Mouse (Mus musculus): ENCODE measurements at regions not wholly inside any gene's neighbourhood (a gene's known extent, or its start where the extent isn't known, plus 50 kb on each side); places are given as distances from the start of the nearest gene placed in this dataset.
A peak's percentile ranks its signal among the peaks of the same experiment; 100 is the strongest.

- DNase-seq (ENCODE audit: low spot score in 2 of 2) = no peak
These were observed 227.1 kb downstream of the Pth2r start for GRCm38 (mm10) chr1:65509003-65509402.

- no peak for DNase-seq (ENCODE audit: low spot score in 2 of 2)
These were observed 253.8 kb downstream of the Pth2r start for GRCm38 (mm10) chr1:65535674-65536073.

GRCm38 (mm10) chr1:65538509-65538908 is 256.7 kb downstream of the Pth2r start:
- DNase-seq (ENCODE audit: low spot score in 2 of 2) = no peak

- no peak for DNase-seq (ENCODE audit: low spot score in 2 of 2)
These were observed 262.5 kb downstream of the Pth2r start for GRCm38 (mm10) chr1:65544219-65544864.

- DNase-seq (ENCODE audit: low spot score in 2 of 2) = no peak
These were observed 263.6 kb downstream of the Pth2r start for GRCm38 (mm10) chr1:65545336-65546060.

- DNase-seq (ENCODE audit: low spot score in 2 of 2) = no peak
These were observed 267.0 kb downstream of the Pth2r start for GRCm38 (mm10) chr1:65548830-65549229.

- no peak for DNase-seq (ENCODE audit: low spot score in 2 of 2)
These were observed 305.5 kb downstream of the Pth2r start for GRCm38 (mm10) chr1:65587402-65587801.

GRCm38 (mm10) chr1:65635315-65635714 is 291.0 kb upstream of the Crygf start:
- DNase-seq (ENCODE audit: low spot score in 2 of 2) = no peak

- DNase-seq (ENCODE audit: low spot score in 2 of 2) = no peak
These were observed 271.9 kb upstream of the Crygf start for GRCm38 (mm10) chr1:65654460-65654859.

- no peak for DNase-seq (ENCODE audit: low spot score in 2 of 2)
These were observed 244.4 kb upstream of the Crygf start for GRCm38 (mm10) chr1:65681960-65682359.

GRCm38 (mm10) chr1:65687322-65687721 is 239.0 kb upstream of the Crygf start:
- DNase-seq (ENCODE audit: low spot score in 2 of 2) = no peak

GRCm38 (mm10) chr1:65730262-65730661 is 196.1 kb upstream of the Crygf start:
- DNase-seq (ENCODE audit: low spot score in 2 of 2) = no peak

GRCm38 (mm10) chr1:65757951-65758350 is 168.4 kb upstream of the Crygf start:
- no peak for DNase-seq (ENCODE audit: low spot score in 2 of 2)

- DNase-seq (ENCODE audit: low spot score in 2 of 2) = no peak
These were observed 165.2 kb upstream of the Crygf start for GRCm38 (mm10) chr1:65761141-65761540.

- DNase-seq (ENCODE audit: low spot score in 2 of 2) = no peak
These were observed 126.1 kb upstream of the Crygf start for GRCm38 (mm10) chr1:65800244-65800643.

GRCm38 (mm10) chr1:65820771-65821170 is 105.5 kb upstream of the Crygf start:
- DNase-seq (ENCODE audit: low spot score in 2 of 2) = no peak

- DNase-seq (ENCODE audit: low spot score in 2 of 2) = no peak
These were observed 85.2 kb upstream of the Crygf start for GRCm38 (mm10) chr1:65841116-65841515.

GRCm38 (mm10) chr1:65847005-65847404 is 79.3 kb upstream of the Crygf start:
- DNase-seq (ENCODE audit: low spot score in 2 of 2) = peak; percentile 5 to 23

GRCm38 (mm10) chr1:65873691-65874090 is 52.6 kb upstream of the Crygf start:
- peak; percentile 2 to 41 for DNase-seq (ENCODE audit: low spot score in 2 of 2)
